Mouse (Mus musculus): Measurements from ENCODE around the gene Rpl13a. TPM values are rescaled to one million over a fixed set of nuclear protein-coding genes. Genes with fewer than 3 reads are reported as not detected.
"Not testable (repeated sequence)": the region's sequence is repeated elsewhere in the genome, so short reads cannot be mapped to it uniquely, and the experiment has no call there.

The Rpl13a gene
- polyA plus RNA-seq, 1 experiment from 2014 or later = 1,305 TPM

- peak overlapping the region; percentile 98 for H3K9ac ChIP-seq
- H3K27ac ChIP-seq = peak overlapping the region; percentile 86; the same call in 1 of the 2 replicates
- peak overlapping the region; percentile 98 for H3K4me3 ChIP-seq
- peaks cover 83% of the 10 kb centered on the region for H3K36me3 ChIP-seq
- ATAC-seq (ENCODE audit: low FRiP score, low read depth) = no peak
- H3K9me3 ChIP-seq = no peaks in the 10 kb centered on the region
- 83% methylated on average over 15 of the region's 15 CpGs for WGBS
- H3K4me1 ChIP-seq = peaks cover 53% of the 10 kb centered on the region
- H3K4me2 ChIP-seq (replicated peaks) = peak overlapping the region; percentile 94
- no peaks in the 10 kb centered on the region for H3K27me3 ChIP-seq
Measured at GRCm38 (mm10) chr7:45122561-45123185, 5.9 kb downstream of the Rpl13a start.

- H3K9me3 ChIP-seq = no peaks in the 10 kb centered on the region
- no peak for ATAC-seq (ENCODE audit: low FRiP score, low read depth)
- peaks cover 80% of the 10 kb centered on the region for H3K36me3 ChIP-seq
- peaks cover 46% of the 10 kb centered on the region for H3K4me1 ChIP-seq
- no peaks in the 10 kb centered on the region for H3K27me3 ChIP-seq
- peak overlapping the region; percentile 94; the same call in 1 of the 2 replicates for H3K4me2 ChIP-seq (replicated peaks)
- H3K9ac ChIP-seq = 0 out of 2 replicates have a peak overlapping the region, but pooled peaks have one; percentile 26
- H3K4me3 ChIP-seq = peak overlapping the region; percentile 7; the same call in 1 of the 2 replicates
- no peak overlapping the region for H3K27ac ChIP-seq
Measured at GRCm38 (mm10) chr7:45121966-45122365, 6.6 kb downstream of the Rpl13a start.

GRCm38 (mm10) chr7:45121404-45121803 lies 7.2 kb downstream of the Rpl13a start:
- Histone ChIP-seq H3K9ac (peak overlapping the region; percentile 31; the same call in 1 of the 2 replicates), H3K27ac (no peak overlapping the region), H3K4me3 (peak overlapping the region; percentile 7; the same call in 1 of the 2 replicates), H3K9me3 (no peaks in the 10 kb centered on the region), H3K36me3 (peaks cover 75% of the 10 kb centered on the region), H3K4me1 (peaks cover 40% of the 10 kb centered on the region), H3K27me3 (no peaks in the 10 kb centered on the region), H3K4me2 (replicated peaks) (peak overlapping the region; percentile 94; the same call in 1 of the 2 replicates)
- 61% methylated on average over 8 of the region's 8 CpGs for WGBS
- no peak for ATAC-seq (ENCODE audit: low FRiP score, low read depth)

GRCm38 (mm10) chr7:45119780-45120709 lies 8.5 kb downstream of the Rpl13a start:
- ATAC-seq (ENCODE audit: low FRiP score, low read depth) = no peak
- H3K36me3 ChIP-seq = peaks cover 61% of the 10 kb centered on the region

DNA sequence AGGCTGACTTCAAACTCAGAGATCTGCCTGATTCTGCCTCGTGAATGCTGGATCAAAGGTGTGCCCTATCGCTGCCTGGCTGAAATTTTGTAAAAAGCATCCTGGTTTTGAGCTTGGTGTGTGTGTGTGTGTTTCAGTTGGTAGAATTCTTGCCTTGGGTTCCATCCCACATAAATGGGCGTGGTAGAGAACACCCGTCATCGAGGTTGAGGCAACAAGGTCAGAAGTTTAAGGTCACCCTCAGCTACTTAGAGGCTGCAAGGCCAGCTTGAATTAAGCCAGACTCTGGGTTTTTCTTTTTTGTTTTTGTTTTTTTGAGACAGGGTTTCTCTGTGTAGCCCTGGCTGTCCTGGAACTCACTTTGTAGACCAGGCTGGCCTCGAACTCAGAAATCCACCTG lies 10.2 kb downstream of the Rpl13a start:
- H3K27ac ChIP-seq = no peak overlapping the region
- ATAC-seq (ENCODE audit: low FRiP score, low read depth) = no peak
- no peak overlapping the region for H3K9ac ChIP-seq
- H3K4me2 ChIP-seq (replicated peaks) = no peak overlapping the region
- 91% methylated on average over 6 of the region's 6 CpGs for WGBS
- H3K27me3 ChIP-seq = no peaks in the 10 kb centered on the region
- H3K4me3 ChIP-seq = no peak overlapping the region
- peaks cover 21% of the 10 kb centered on the region for H3K4me1 ChIP-seq
- peaks cover 57% of the 10 kb centered on the region for H3K36me3 ChIP-seq
- H3K9me3 ChIP-seq = no peaks in the 10 kb centered on the region

More at GRCm38 (mm10) chr7:45119780-45120709, 8.5 kb downstream of the Rpl13a start:
- Histone ChIP-seq H3K4me1 (peaks cover 27% of the 10 kb centered on the region), H3K4me2 (replicated peaks) (no peak overlapping the region), H3K4me3 (no peak overlapping the region), H3K9ac (no peak overlapping the region), H3K9me3 (no peaks in the 10 kb centered on the region), H3K27ac (no peak overlapping the region), H3K27me3 (no peaks in the 10 kb centered on the region)
- 79% methylated on average over 5 of the region's 5 CpGs for WGBS

GRCm38 (mm10) chr7:45117566-45117965 lies 11.0 kb downstream of the Rpl13a start:
- Histone ChIP-seq H3K4me3 (no peak overlapping the region), H3K4me2 (replicated peaks) (no peak overlapping the region), H3K4me1 (peaks cover 14% of the 10 kb centered on the region), H3K27ac (no peak overlapping the region), H3K9me3 (no peaks in the 10 kb centered on the region), H3K9ac (no peak overlapping the region), H3K27me3 (no peaks in the 10 kb centered on the region), H3K36me3 (peaks cover 50% of the 10 kb centered on the region)
- WGBS = 85% methylated on average over 8 of the region's 8 CpGs
- ATAC-seq (ENCODE audit: low FRiP score, low read depth) = no peak

DNA sequence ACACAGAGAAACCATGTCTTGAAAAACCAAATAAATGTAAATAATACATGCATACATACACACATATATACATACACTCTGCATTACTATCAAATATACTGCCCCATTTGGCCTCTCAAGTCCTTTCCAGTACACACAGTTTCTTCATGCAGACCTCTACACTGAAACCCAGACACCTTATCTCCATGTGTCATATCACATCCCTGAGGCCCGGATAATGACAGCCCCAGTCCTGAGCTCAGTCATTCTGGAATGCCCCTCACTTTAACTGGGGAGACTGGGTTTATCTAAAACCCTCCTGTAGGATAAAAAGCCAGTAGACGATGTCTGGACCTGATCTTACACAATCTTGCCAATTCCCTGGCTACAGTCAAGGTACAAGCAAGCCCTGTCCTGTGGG lies 15.1 kb downstream of the Rpl13a start:
- 69% methylated on average over 2 of the region's 2 CpGs for WGBS
- ATAC-seq (ENCODE audit: low FRiP score, low read depth) = no peak
- no peak overlapping the region for H3K4me2 ChIP-seq (replicated peaks)
- H3K9me3 ChIP-seq = no peaks in the 10 kb centered on the region
- no peak overlapping the region for H3K27ac ChIP-seq
- H3K4me1 ChIP-seq = no peaks in the 10 kb centered on the region
- H3K36me3 ChIP-seq = peaks cover 11% of the 10 kb centered on the region; the same call in 1 of the 2 replicates
- no peaks in the 10 kb centered on the region for H3K27me3 ChIP-seq
- no peak overlapping the region for H3K9ac ChIP-seq
- no peak overlapping the region for H3K4me3 ChIP-seq

- WGBS = 65% methylated on average over 3 of the region's 3 CpGs
- peaks cover 1% of the 10 kb centered on the region; the same call in 1 of the 2 replicates for H3K36me3 ChIP-seq
Measured at GRCm38 (mm10) chr7:45112529-45112928, 16.0 kb downstream of the Rpl13a start.

DNA sequence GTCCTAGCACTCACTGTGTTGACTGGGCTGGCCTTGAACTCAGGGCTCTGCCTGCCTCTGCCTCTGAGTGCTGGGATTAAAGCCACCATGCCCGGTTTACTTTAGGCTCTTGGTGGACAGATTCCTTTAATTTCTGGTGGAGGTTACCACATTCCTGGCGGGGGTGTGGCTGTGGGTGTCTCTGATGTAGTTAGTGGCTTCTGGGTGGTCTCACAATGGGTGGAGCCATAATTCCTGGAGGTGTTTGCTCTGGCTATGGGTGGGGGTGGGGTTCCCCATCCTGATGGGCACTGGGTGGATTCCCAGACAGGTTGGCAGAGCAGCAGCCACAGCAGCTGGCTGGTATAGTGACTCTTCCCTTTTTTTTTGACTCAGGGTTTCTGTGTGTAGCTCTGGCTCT lies 16.6 kb downstream of the Rpl13a start:
- Histone ChIP-seq H3K36me3 (no peaks in the 10 kb centered on the region), H3K4me1 (no peaks in the 10 kb centered on the region), H3K9me3 (no peaks in the 10 kb centered on the region), H3K9ac (no peak overlapping the region), H3K4me2 (replicated peaks) (no peak overlapping the region), H3K27me3 (no peaks in the 10 kb centered on the region), H3K4me3 (no peak overlapping the region), H3K27ac (no peak overlapping the region)
- 61% methylated on average over 2 of the region's 2 CpGs for WGBS
- no peak for ATAC-seq (ENCODE audit: low FRiP score, low read depth)

More at GRCm38 (mm10) chr7:45112529-45112928, 16.0 kb downstream of the Rpl13a start:
- H3K27me3 ChIP-seq = no peaks in the 10 kb centered on the region
- H3K4me3 ChIP-seq = no peak overlapping the region
- no peaks in the 10 kb centered on the region for H3K4me1 ChIP-seq
- ATAC-seq (ENCODE audit: low FRiP score, low read depth) = no peak
- H3K4me2 ChIP-seq (replicated peaks) = no peak overlapping the region
- no peaks in the 10 kb centered on the region for H3K9me3 ChIP-seq
- no peak overlapping the region for H3K27ac ChIP-seq
- H3K9ac ChIP-seq = no peak overlapping the region

GRCm38 (mm10) chr7:45110089-45110488 lies 18.5 kb downstream of the Rpl13a start:
- H3K9me3 ChIP-seq; H3K27ac ChIP-seq; H3K9ac ChIP-seq; ATAC-seq (ENCODE audit: low FRiP score, low read depth); H3K36me3 ChIP-seq; H3K4me1 ChIP-seq; H3K27me3 ChIP-seq; H3K4me3 ChIP-seq; H3K4me2 ChIP-seq (replicated peaks): not testable (repeated sequence)
- WGBS = 91% methylated on average over 4 of the region's 4 CpGs

- Histone ChIP-seq H3K27ac (no peak overlapping the region), H3K4me1 (peaks cover 21% of the 10 kb centered on the region), H3K27me3 (no peaks in the 10 kb centered on the region), H3K36me3 (no peaks in the 10 kb centered on the region), H3K4me2 (replicated peaks) (no peak overlapping the region), H3K4me3 (no peak overlapping the region), H3K9ac (no peak overlapping the region), H3K9me3 (no peaks in the 10 kb centered on the region)
- WGBS = 68% methylated on average over 5 of the region's 5 CpGs
- no peak for ATAC-seq (ENCODE audit: low FRiP score, low read depth)
Measured at GRCm38 (mm10) chr7:45107052-45107645, 21.4 kb downstream of the Rpl13a start.

DNA sequence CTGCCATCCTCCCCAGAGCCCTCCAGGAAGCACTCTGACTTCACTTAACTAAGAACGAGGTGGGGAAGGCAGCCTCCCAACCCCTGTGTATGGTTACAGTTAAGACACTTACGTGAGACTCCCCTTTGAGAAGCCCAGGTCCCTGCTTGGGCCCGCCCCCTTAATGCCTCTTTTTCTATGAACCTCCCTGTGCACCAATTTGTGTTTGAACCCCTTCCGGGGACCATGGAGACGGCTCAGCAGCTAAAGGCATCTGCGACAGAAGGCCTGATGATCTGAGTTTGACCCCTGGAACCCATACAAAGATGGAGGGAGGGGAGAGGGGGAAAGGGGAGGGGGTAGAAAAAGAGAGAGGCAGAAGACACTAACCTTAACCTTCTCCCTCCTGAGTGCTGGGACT lies 22.1 kb downstream of the Rpl13a start:
- WGBS = 44% methylated on average over 6 of the region's 6 CpGs
- no peak overlapping the region for H3K27ac ChIP-seq

More for the DNA sequence above, 22.1 kb downstream of the Rpl13a start:
- no peaks in the 10 kb centered on the region for H3K27me3 ChIP-seq
- no peak overlapping the region for H3K4me3 ChIP-seq
- peaks cover 24% of the 10 kb centered on the region for H3K4me1 ChIP-seq
- H3K36me3 ChIP-seq = no peaks in the 10 kb centered on the region
- ATAC-seq (ENCODE audit: low FRiP score, low read depth) = no peak
- H3K4me2 ChIP-seq (replicated peaks) = no peak overlapping the region
- no peak overlapping the region for H3K9ac ChIP-seq
- H3K9me3 ChIP-seq = no peaks in the 10 kb centered on the region
